ENCODE assay signal across 8 mouse cellular contexts in genomic region chr1:153740145-153740544, GRCm38 (mm10). TPM values are rescaled to one million over a fixed set of nuclear protein-coding genes. Genes with fewer than 3 reads are reported as not detected.
A peak's percentile ranks its signal among the peaks of the same experiment; 100 is the strongest.
DNase-seq lines count a peak whose midpoint lies in the region; ATAC-seq lines count a peak whose summit lies in the region.

Gene Rgs16, plus strand, starts transcription at chr1:153740349.

- peak; percentile 82 for DNase-seq in R1 (ENCODE audit: low read depth, low spot score)
- peak; percentile 86 to 89 for DNase-seq in cerebellum, postnatal 10 days
- peak; percentile 37 to 67 for DNase-seq in gastrocnemius, adult 8-10 months (ENCODE audit: low spot score in 2 of 2)
- no peak for DNase-seq in left cerebral cortex, adult 8-10 months (ENCODE audit: low spot score in 2 of 2)
- peak; percentile 65 for DNase-seq in right cerebral cortex, postnatal 14 days
- peak; percentile 73 to 84 for DNase-seq in urinary bladder, postnatal 4 days (ENCODE audit: low spot score in 2 of 2)

- H3K4me2 ChIP-seq in hindbrain, embryonic 15.5 days, result peak within 1 kb of the TSS; percentile 80

- H3K36me3 ChIP-seq in hindbrain, embryonic 15.5 days, result no peaks in the 10 kb centered on the region
- no peaks in the 10 kb centered on the region for H3K36me3 ChIP-seq in megakaryocyte, embryonic 14.5 days (replicated peaks; ENCODE audit: low read length)

- H3K9ac ChIP-seq in hindbrain, embryonic 15.5 days, result peak within 1 kb of the TSS; percentile 21; the same call in 1 of the 2 replicates

- H3K4me1 ChIP-seq in hindbrain, embryonic 15.5 days (replicated peaks), result peaks cover 64% of the 10 kb centered on the region
- peaks cover 26% of the 10 kb centered on the region for H3K4me1 ChIP-seq in megakaryocyte, embryonic 14.5 days

- H3K9me3 ChIP-seq in hindbrain, embryonic 15.5 days, result no peaks in the 10 kb centered on the region
- no peaks in the 10 kb centered on the region for H3K9me3 ChIP-seq in megakaryocyte, embryonic 14.5 days

- no peaks in the 10 kb centered on the region for H3K27me3 ChIP-seq in hindbrain, embryonic 15.5 days
- H3K27me3 ChIP-seq in megakaryocyte, embryonic 14.5 days (replicated peaks), result peaks cover 71% of the 10 kb centered on the region

- peak within 1 kb of the TSS; percentile 41 for H3K4me3 ChIP-seq in hindbrain, embryonic 15.5 days
- H3K4me3 ChIP-seq in megakaryocyte, embryonic 14.5 days (replicated peaks), result peak within 1 kb of the TSS; percentile 88

- H3K27ac ChIP-seq in hindbrain, embryonic 15.5 days (replicated peaks), result no peak within 1 kb of the TSS

- ATAC-seq in hindbrain, embryonic 15.5 days (ENCODE audit: low FRiP score, low read depth), result peak; percentile 76

- WGBS in hindbrain, embryonic 15.5 days, result 1% methylated on average over 28 of the region's 28 CpGs

RNA-seq across cellular contexts. Expression of gene Rgs16, which starts in this region (rescaled TPM):
- under 1 TPM; 0.52 to 0.91 (median 0.71) TPM for total RNA-seq in gastrocnemius, adult 8-10 months (2022)
- polyA plus RNA-seq in hindbrain, embryonic 15.5 days (2015; fragmentation: Nextera tagmentation; extraction: Ambion mirVana), result 12.4 and 17.1 TPM in 2 replicates
- 10 to 100 TPM; 10.1 to 13.2 (median 11.4) TPM for total RNA-seq in left cerebral cortex, adult 8-10 months (2022)
- polyA plus RNA-seq in megakaryocyte, embryonic 14.5 days (2012; ENCODE audit: insufficient read depth, low replicate concordance), result not detected in 2 replicates

Comparison
In these comparisons a context has a peak if more than half of its experiments do, and no peak if none do; other contexts are left out.
1. RNA of gene Rgs16 (total RNA-seq): 10.1 to 13.2 TPM in left cerebral cortex, adult 8-10 months; 0.52 to 0.91 TPM in gastrocnemius, adult 8-10 months; every median in the first group is over 4 times any median in the second.
2. RNA of gene Rgs16 (polyA plus RNA-seq): 12.4 to 17.1 TPM in hindbrain, embryonic 15.5 days; not detected in megakaryocyte, embryonic 14.5 days; every median in the first group is over 10 times any median in the second.
3. Peak in DNase-seq in gastrocnemius, adult 8-10 months; RNA of the gene not detected or under 1 TPM.
4. DNase-seq: peak in R1 (single experiment), cerebellum, postnatal 10 days (2 of 2), right cerebral cortex, postnatal 14 days (single experiment) and urinary bladder, postnatal 4 days (2 of 2); none in left cerebral cortex, adult 8-10 months (0 of 2).